Mouse (Mus musculus): ENCODE data around the gene Ndufs1. TPM values are rescaled to one million over a fixed set of nuclear protein-coding genes. Genes with fewer than 3 reads are reported as not detected.
A peak's percentile ranks its signal among the peaks of the same experiment; 100 is the strongest.

Ndufs1 gene
- 100 to 1,000 TPM; 150 to 152 TPM for total RNA-seq (2021)

GRCm38 (mm10) chr1:63176604-63177421 is at the start of gene Ndufs1, which contains the start of gene Eef1b2:
Gene Ndufs1 (minus strand): TSS chr1:63176833.
Gene Eef1b2 (plus strand): TSS chr1:63176825.
- DNase-seq (ENCODE audit: low spot score in 2 of 2): peak; percentile 97 to 99
- intact Hi-C loops (cut with DNase I): loop anchor here (5.0 kb wide), 1 partner anchor 270 kb away; the partner anchor contains the start of gene Adam23

GRCm38 (mm10) chr1:63225890-63226289 is 49.3 kb upstream of the Ndufs1 start:
- intact Hi-C loops (cut with DNase I): no loop called here
- no peak for DNase-seq (ENCODE audit: low spot score in 2 of 2)

- no peak for DNase-seq (ENCODE audit: low spot score in 2 of 2)
- intact Hi-C loops (cut with DNase I): no loop called here
Observed at GRCm38 (mm10) chr1:63225009-63225408, 48.4 kb upstream of the Ndufs1 start.

DNA sequence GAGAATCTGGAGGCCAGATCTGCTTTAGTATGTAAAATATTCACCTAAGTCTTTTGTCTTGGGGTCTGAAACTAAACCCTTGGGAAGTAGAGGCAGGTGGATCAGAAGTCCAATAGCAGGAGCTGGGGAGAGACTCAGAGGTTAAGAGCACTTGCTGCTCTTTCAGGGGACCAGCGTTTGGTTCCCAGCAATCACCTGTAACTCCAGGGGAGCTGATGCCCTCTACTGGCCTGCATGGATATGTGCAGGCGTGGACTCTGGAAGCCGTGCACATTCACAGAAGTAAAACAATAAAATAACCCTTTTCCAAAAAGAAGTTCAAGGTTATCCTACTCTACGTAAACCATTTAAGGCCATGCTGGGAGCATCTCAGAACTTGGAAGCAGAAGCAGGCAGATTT is 42.6 kb upstream of the Ndufs1 start:
- intact Hi-C loops (cut with DNase I): no loop called here
- no peak for DNase-seq (ENCODE audit: low spot score in 2 of 2)

DNA sequence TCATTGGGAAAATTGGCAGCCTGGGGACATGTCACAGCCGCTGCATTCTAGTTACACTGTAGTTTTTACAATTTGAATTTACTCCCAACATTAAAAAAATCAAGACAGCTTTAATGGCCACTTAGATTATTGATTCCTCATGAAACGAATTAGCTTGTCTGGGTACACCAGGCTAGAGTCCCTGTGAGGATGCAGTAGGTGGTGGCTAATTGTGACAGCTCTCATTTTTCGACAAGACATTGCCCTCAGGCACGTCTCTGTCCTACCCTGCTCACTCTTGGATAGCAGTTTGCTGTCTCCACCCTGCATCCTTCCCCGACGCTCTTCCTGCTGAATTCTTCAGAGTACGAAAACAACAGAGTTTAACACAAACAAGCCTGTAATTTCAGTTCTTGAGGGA is 38.0 kb upstream of the Ndufs1 start:
- intact Hi-C loops (cut with DNase I): no loop called here

DNA sequence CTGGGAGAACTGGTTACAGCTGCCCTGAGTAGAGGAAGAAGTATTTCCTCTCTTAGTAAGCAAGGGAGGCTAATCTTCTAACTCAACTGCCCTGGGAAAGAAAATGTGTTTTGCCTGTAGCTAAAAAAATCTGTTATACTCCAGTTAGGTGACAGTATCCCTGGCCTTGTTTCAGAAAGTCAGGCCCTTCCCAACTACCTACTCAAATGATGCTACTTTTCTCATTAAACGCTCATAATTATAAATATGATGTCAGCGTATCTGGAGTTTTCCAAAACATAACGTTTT is 37.6 kb upstream of the Ndufs1 start, which contains the start of gene Gpr1:
Gpr1 (minus strand) TSS at position 273 of the 288 bp plus-strand sequence.
- DNase-seq (ENCODE audit: low spot score in 2 of 2): no peak
- intact Hi-C loops (cut with DNase I): no loop called here

More for the DNA sequence above, 38.0 kb upstream of the Ndufs1 start:
- no peak for DNase-seq (ENCODE audit: low spot score in 2 of 2)

DNA sequence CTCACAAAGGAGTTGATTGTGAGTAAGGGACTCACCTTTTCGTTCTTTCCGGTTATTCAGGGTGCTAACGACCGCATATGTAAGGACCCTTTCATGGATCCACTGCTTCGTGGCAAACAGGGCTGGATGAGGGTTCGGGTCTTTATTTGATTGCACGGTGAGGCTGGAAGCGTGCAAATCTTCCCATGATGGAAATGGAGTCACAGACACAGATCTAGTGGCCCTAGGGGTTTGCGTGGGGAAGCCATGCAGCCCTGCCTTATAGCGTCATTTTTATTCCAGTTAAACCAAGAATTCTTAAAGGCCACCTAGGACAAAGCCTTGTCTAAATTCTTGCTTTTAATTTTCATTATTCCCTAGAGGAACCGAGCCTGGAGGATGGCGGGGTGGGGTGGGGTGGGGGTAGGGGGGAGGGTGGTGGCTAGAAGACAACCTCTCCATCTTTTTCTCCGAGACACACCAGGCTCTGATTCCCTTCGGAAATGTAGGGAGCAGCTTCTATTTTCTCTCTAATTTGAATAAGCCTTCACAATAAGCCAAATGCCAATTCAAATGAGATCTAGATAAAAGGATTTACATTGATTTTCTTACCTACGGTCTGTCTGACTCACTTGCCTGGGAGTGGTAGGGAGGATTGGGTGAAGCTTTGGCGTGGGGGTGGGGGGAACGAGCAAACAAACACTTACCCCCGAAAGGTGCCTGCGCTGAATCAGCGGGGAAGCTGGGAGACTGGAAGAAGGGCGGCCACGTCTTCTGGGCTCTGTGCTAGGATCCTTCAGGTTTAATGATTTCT is 37.0 kb upstream of the Ndufs1 start:
- intact Hi-C loops (cut with DNase I): no loop called here
- peak in 1 of 2 experiments; percentile 13 for DNase-seq (ENCODE audit: low spot score in 2 of 2)

GRCm38 (mm10) chr1:63209861-63210529 is 33.4 kb upstream of the Ndufs1 start:
- no peak for DNase-seq (ENCODE audit: low spot score in 2 of 2)
- intact Hi-C loops (cut with DNase I): no loop called here

- DNase-seq (ENCODE audit: low spot score in 2 of 2): no peak
- intact Hi-C loops (cut with DNase I): no loop called here
Observed at GRCm38 (mm10) chr1:63207607-63208006, 31.0 kb upstream of the Ndufs1 start.

DNA sequence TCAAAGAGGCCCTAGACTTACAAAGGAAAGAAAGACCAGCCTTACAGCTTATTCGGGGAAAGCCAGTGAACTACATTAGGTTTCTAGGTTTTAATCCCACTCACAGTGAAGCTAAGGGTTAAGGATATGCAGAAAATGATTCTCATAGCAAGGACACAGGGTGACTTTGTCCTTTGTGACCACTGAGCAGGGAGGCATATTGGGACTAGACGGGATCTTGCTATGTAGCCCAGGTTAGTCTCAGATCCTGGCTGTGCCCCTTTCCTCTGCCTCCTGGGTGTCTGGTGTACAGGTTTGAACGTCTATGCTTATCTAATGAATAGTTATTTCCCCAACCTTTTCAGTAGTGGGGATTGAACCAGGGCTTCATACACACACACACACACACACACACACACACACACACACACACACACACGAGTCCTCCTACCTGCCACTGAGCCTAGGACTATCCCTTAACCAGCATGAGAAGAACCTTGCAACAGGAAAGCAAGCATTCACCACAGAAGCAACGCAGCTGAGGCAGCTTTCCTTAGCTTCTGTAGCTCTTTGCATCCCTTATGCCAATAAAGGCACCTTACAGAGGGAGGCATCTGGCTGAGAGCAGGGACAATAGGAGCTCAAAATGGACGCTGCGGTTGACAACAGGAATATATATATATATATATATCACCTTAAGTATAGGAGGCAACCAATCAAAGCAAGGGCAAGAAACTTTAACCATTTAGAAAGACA is 28.2 kb upstream of the Ndufs1 start:
- DNase-seq (ENCODE audit: low spot score in 2 of 2): no peak
- intact Hi-C loops (cut with DNase I): no loop called here

DNA sequence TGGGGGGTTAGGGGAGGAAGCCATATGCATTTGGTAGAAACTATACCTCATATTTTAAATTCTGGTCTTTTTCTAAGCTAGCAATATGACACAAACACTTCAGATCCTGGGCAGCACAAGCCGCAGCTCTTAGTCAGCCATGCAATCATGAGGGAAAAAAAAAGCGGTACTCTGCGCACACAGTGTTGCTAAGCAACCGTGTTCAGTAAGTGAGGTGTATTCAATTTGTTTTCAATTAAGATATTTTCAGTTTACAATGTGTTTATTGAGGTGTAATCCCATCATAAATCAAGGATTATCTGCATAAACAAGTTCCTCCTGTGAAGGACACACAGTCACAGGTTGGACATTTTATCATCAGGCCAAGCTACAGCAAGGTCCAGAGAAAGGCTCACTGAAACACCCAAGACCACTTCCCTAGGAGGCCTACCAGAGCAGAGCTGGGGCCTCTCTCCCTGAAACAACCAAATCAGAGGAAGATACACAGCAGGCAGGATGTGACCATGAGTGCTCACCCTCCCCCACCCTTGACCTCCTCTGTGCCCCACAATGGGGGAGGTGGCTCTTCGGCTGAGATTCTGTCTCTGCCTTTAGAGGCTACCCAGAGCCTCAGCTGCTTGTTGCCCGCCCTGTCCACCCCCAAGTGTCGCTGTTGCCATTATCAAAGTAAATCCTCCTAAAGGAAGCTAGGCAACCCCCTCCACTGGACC is 27.5 kb upstream of the Ndufs1 start:
- peak; percentile 45 to 72 for DNase-seq (ENCODE audit: low spot score in 2 of 2)
- intact Hi-C loops (cut with DNase I): no loop called here

DNA sequence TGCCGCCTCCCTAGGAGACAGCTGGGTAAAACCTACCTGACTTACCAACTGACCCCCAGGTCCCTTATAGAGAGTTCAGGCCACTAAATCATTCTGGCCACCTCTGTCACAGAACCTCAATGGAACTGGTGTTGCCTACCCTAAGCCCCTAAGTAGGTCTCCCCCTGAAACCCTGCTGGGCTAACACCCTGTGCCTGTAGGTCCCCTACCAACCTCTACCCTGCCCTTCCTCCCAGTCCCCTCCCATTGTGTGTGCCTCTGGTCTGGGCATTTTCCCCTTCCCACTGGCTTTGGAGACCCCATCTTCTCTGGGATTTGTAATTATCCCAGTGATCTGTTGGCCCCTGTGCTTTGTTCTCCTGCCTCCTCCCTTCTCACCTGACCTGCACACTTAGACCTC is 26.8 kb upstream of the Ndufs1 start:
- intact Hi-C loops (cut with DNase I): no loop called here
- DNase-seq (ENCODE audit: low spot score in 2 of 2): no peak

DNA sequence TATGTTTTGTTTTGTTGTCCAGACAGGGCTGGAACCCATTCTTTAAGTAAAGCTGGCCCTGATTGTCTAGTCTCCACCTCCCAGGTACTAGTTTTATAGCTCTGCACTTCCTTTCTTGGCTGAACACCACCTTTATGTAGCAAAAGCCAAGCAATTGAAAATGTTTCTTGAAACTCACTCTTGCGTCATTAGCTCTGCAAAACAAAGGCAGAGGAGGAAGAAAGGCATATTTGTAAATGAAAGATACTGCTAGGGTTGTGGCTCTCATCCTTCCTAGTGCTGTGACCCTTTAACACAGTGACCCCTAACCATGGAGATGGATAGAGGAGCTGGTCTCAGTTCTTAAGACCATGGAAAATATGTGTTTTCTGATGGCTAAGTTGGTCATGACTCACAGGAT is 25.0 kb upstream of the Ndufs1 start:
- intact Hi-C loops (cut with DNase I): no loop called here
- no peak for DNase-seq (ENCODE audit: low spot score in 2 of 2)

DNA sequence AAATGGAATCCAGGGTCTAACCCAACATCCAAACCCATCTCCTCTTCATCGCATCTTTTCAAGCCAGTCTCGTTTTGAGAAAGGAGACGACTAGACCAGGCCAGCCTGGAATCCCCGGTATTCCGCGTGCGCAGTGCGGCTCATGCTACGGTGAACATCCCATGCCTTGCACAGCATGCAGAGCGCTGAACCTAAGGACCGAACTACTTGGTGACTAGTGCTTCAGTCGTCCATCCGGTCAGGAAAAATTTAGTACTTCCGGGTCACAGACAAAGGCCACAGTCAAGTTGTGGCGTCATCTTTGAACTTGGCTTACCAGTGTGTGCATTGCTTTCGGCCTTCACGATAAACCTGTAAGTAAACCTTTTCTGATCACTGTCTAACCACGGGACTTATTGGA is 23.7 kb upstream of the Ndufs1 start:
- no peak for DNase-seq (ENCODE audit: low spot score in 2 of 2)
- intact Hi-C loops (cut with DNase I): no loop called here

DNA sequence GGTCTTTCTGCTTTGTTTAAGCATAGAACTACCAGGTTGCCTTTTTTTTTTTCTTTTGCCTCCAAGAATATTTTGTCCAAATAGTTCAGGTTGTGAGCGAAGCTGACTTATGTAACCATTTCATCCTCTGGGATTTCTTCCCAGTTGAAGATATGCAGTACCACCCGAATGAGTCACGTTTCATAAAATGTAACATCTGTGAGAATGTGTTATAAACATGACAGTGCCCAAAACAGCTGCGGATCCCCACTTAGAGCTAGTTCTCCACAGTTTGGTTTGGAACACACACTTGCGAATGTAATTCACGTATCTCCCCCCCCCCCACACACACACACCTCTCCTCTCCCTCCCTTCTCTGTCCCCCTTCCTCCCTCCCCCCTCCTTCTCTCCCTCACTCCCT is 22.8 kb upstream of the Ndufs1 start:
- intact Hi-C loops (cut with DNase I): no loop called here
- peak in 1 of 2 experiments; percentile 38 for DNase-seq (ENCODE audit: low spot score in 2 of 2)

DNA sequence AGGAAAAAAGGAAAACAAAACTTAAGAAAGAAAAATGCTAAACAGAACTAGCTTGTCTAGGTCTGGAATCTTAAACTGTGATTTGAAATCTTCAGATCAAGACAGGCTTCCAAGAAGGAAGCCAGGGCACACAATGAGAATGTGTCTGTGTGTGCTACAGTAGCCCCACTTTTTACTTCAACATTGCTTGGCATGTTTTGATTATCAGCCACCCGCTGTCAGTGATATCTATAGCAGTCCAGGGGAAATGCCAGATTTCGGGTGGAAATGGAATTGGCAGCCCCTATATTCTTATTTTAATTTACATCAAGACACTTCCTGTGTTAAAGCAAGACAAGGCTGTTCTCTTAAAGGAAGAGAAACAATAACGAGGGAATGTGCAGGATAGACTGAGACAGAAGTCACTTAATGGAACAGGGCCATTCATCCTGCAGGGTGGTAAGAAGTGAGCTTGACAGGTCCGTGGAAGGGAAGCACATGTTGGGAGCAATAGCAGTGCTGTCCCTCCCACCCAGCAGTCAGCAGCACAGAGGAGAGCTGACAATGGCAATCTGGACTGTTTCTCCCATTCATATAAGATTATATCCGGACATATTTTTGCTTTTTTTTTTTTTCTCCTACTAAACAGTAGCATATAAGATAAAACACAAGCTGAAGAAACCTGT is 19.3 kb upstream of the Ndufs1 start:
- intact Hi-C loops (cut with DNase I): no loop called here
- no peak for DNase-seq (ENCODE audit: low spot score in 2 of 2)

- DNase-seq (ENCODE audit: low spot score in 2 of 2): no peak
- intact Hi-C loops (cut with DNase I): no loop called here
Observed at GRCm38 (mm10) chr1:63192306-63193065, 15.9 kb upstream of the Ndufs1 start.

- intact Hi-C loops (cut with DNase I): no loop called here
- DNase-seq (ENCODE audit: low spot score in 2 of 2): peak in 1 of 2 experiments; percentile 8
Observed at GRCm38 (mm10) chr1:63190851-63191250, 14.2 kb upstream of the Ndufs1 start.
